Mouse (Mus musculus): ENCODE data around the gene Foxf2. TPM values are rescaled to one million over a fixed set of nuclear protein-coding genes. Genes with fewer than 3 reads are reported as not detected.
A peak's percentile ranks its signal among the peaks of the same experiment; 100 is the strongest.

Gene Foxf2
- total RNA-seq, 4 experiments from 2014 or later, result 0.16 to 0.19 TPM; not detected in 2

- no peak for DNase-seq (ENCODE audit: low spot score)
These were observed 676 bp downstream of the Foxf2 start for GRCm38 (mm10) chr13:31626183-31626801.

- DNase-seq (ENCODE audit: low spot score), result no peak
These were observed 1.5 kb downstream of the Foxf2 start for GRCm38 (mm10) chr13:31626991-31627625.

- no peak for DNase-seq (ENCODE audit: low spot score)
These were observed 2.5 kb downstream of the Foxf2 start for GRCm38 (mm10) chr13:31627864-31628690.

GRCm38 (mm10) chr13:31628691-31629180 lies 3.1 kb downstream of the Foxf2 start:
- DNase-seq (ENCODE audit: low spot score), result no peak

GRCm38 (mm10) chr13:31629321-31629851 lies 3.8 kb downstream of the Foxf2 start:
- no peak for DNase-seq (ENCODE audit: low spot score)

- DNase-seq (ENCODE audit: low spot score), result no peak
These were observed 4.4 kb downstream of the Foxf2 start for GRCm38 (mm10) chr13:31630051-31630450.

- no peak for DNase-seq (ENCODE audit: low spot score)
These were observed 4.9 kb downstream of the Foxf2 start for GRCm38 (mm10) chr13:31630551-31630950.

- DNase-seq (ENCODE audit: low spot score), result no peak
These were observed 5.7 kb downstream of the Foxf2 start for GRCm38 (mm10) chr13:31631291-31631690.

- peak; percentile 28 for DNase-seq (ENCODE audit: low spot score)
These were observed 6.8 kb downstream of the Foxf2 start for GRCm38 (mm10) chr13:31632450-31632849.

GRCm38 (mm10) chr13:31633259-31633658 lies 7.6 kb downstream of the Foxf2 start:
- no peak for DNase-seq (ENCODE audit: low spot score)

- no peak for DNase-seq (ENCODE audit: low spot score)
These were observed 9.9 kb downstream of the Foxf2 start for GRCm38 (mm10) chr13:31635546-31635945.

GRCm38 (mm10) chr13:31641517-31641916 lies 15.9 kb downstream of the Foxf2 start:
- DNase-seq (ENCODE audit: low spot score), result no peak

- DNase-seq (ENCODE audit: low spot score), result no peak
These were observed 26.6 kb downstream of the Foxf2 start for GRCm38 (mm10) chr13:31652131-31652745.

GRCm38 (mm10) chr13:31656249-31656648 lies 30.6 kb downstream of the Foxf2 start:
- no peak for DNase-seq (ENCODE audit: low spot score)

GRCm38 (mm10) chr13:31658212-31658611 lies 32.6 kb downstream of the Foxf2 start:
- no peak for DNase-seq (ENCODE audit: low spot score)

- DNase-seq (ENCODE audit: low spot score), result peak; percentile 35
These were observed 33.3 kb downstream of the Foxf2 start for GRCm38 (mm10) chr13:31658963-31659362.

GRCm38 (mm10) chr13:31661211-31661610 lies 35.6 kb downstream of the Foxf2 start:
- no peak for DNase-seq (ENCODE audit: low spot score)

- DNase-seq (ENCODE audit: low spot score), result no peak
These were observed 39.8 kb downstream of the Foxf2 start for GRCm38 (mm10) chr13:31665376-31665775.

GRCm38 (mm10) chr13:31667919-31668524 lies 42.4 kb downstream of the Foxf2 start:
- no peak for DNase-seq (ENCODE audit: low spot score)

- DNase-seq (ENCODE audit: low spot score), result no peak
These were observed 46.5 kb downstream of the Foxf2 start for GRCm38 (mm10) chr13:31672093-31672492.

All from heart, adult 8-10 months (tissue).